Mouse (Mus musculus): ENCODE measurements at regions not wholly inside any gene's neighbourhood (a gene's known extent, or its start where the extent isn't known, plus 50 kb on each side); places are given as distances from the start of the nearest gene placed in this dataset.

- no peak overlapping the region for H3K4me2 ChIP-seq (ENCODE audit: low read length)
- no peak overlapping the region for H3K4me3 ChIP-seq (ENCODE audit: low read depth, low read length)
- no peak for ATAC-seq
- H3K27ac ChIP-seq (ENCODE audit: low read length) = no peak overlapping the region
- no peaks in the 10 kb centered on the region for H3K9me3 ChIP-seq (replicated peaks; ENCODE audit: control insufficient read depth, low read length, poor library complexity, severe bottlenecking)
- no peaks in the 10 kb centered on the region for H3K36me3 ChIP-seq (ENCODE audit: control insufficient read depth, insufficient read depth, low read length)
- no peak overlapping the region; the same call in 1 of the 2 replicates for H3K9ac ChIP-seq (ENCODE audit: low read depth, low read length)
- 80% methylated on average over 1 of the region's 1 CpGs for WGBS
- peaks cover 10% of the 10 kb centered on the region for H3K4me1 ChIP-seq (ENCODE audit: control insufficient read depth, insufficient read depth, low read length)
- 0 out of 2 replicates have a peak, but pooled peaks cover 2% of the 10 kb centered on the region for H3K27me3 ChIP-seq (ENCODE audit: control insufficient read depth, insufficient read depth, low read depth, low read length)
Observed at GRCm38 (mm10) chr12:52381968-52382325, 121.8 kb upstream of the Arhgap5 start.

- Histone ChIP-seq H3K4me1 (ENCODE audit: control insufficient read depth, insufficient read depth, low read length) (peaks cover 10% of the 10 kb centered on the region), H3K27me3 (ENCODE audit: control insufficient read depth, insufficient read depth, low read depth, low read length) (0 out of 2 replicates have a peak, but pooled peaks cover 2% of the 10 kb centered on the region), H3K4me3 (ENCODE audit: low read depth, low read length) (no peak overlapping the region), H3K27ac (ENCODE audit: low read length) (no peak overlapping the region), H3K36me3 (ENCODE audit: control insufficient read depth, insufficient read depth, low read length) (no peaks in the 10 kb centered on the region), H3K4me2 (ENCODE audit: low read length) (peak overlapping the region; percentile 11; the same call in 1 of the 2 replicates), H3K9ac (ENCODE audit: low read depth, low read length) (no peak overlapping the region), H3K9me3 (replicated peaks; ENCODE audit: control insufficient read depth, low read length, poor library complexity, severe bottlenecking) (no peaks in the 10 kb centered on the region)
- ATAC-seq = 0 out of 2 replicates have a peak, but pooled peaks have one; percentile 44
- WGBS = 14% methylated on average over 6 of the region's 7 CpGs
Observed at GRCm38 (mm10) chr12:52382832-52383580, 120.8 kb upstream of the Arhgap5 start.

DNA sequence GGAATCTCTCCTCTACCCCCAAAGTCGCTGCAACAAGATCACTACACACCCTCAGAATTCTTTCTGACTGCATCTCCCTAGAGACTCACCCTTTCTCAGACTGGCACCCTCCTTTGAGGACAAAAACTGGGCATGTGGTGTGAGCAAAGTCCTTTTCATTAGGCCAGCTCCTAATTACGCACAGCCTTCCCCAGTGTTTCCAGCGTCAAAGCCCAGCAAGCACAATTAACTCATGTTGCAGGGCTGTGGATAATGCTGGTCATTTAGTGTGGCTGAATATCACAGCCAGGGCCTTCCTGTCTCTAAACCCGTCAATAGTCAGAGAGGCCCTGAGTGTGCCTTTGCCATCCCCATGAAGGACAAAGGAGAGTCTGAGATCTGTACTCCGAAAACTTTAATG is 114.2 kb upstream of the Arhgap5 start:
- ATAC-seq = peak; percentile 49; the same call in 1 of the 2 replicates
- Histone ChIP-seq H3K4me1 (ENCODE audit: control insufficient read depth, insufficient read depth, low read length) (peaks cover 3% of the 10 kb centered on the region; the same call in 1 of the 2 replicates), H3K4me3 (ENCODE audit: low read depth, low read length) (no peak overlapping the region), H3K9ac (ENCODE audit: low read depth, low read length) (no peak overlapping the region), H3K27me3 (ENCODE audit: control insufficient read depth, insufficient read depth, low read depth, low read length) (0 out of 2 replicates have a peak, but pooled peaks cover 2% of the 10 kb centered on the region), H3K4me2 (ENCODE audit: low read length) (no peak overlapping the region), H3K9me3 (replicated peaks; ENCODE audit: control insufficient read depth, low read length, poor library complexity, severe bottlenecking) (no peaks in the 10 kb centered on the region; the same call in 1 of the 2 replicates), H3K27ac (ENCODE audit: low read length) (peak overlapping the region; percentile 29), H3K36me3 (ENCODE audit: control insufficient read depth, insufficient read depth, low read length) (no peaks in the 10 kb centered on the region)
- WGBS = 31% methylated on average over 5 of the region's 5 CpGs

GRCm38 (mm10) chr12:52390242-52390641 is 113.5 kb upstream of the Arhgap5 start:
- H3K27me3 ChIP-seq (ENCODE audit: control insufficient read depth, insufficient read depth, low read depth, low read length) = 0 out of 2 replicates have a peak, but pooled peaks cover 2% of the 10 kb centered on the region
- H3K9ac ChIP-seq (ENCODE audit: low read depth, low read length) = no peak overlapping the region
- ATAC-seq = peak; percentile 44; the same call in 1 of the 2 replicates
- H3K4me3 ChIP-seq (ENCODE audit: low read depth, low read length) = no peak overlapping the region
- H3K4me1 ChIP-seq (ENCODE audit: control insufficient read depth, insufficient read depth, low read length) = peaks cover 10% of the 10 kb centered on the region; the same call in 1 of the 2 replicates
- no peaks in the 10 kb centered on the region; the same call in 1 of the 2 replicates for H3K9me3 ChIP-seq (replicated peaks; ENCODE audit: control insufficient read depth, low read length, poor library complexity, severe bottlenecking)
- WGBS = 47% methylated on average over 4 of the region's 4 CpGs
- H3K27ac ChIP-seq (ENCODE audit: low read length) = no peak overlapping the region
- no peak overlapping the region for H3K4me2 ChIP-seq (ENCODE audit: low read length)
- no peaks in the 10 kb centered on the region for H3K36me3 ChIP-seq (ENCODE audit: control insufficient read depth, insufficient read depth, low read length)

DNA sequence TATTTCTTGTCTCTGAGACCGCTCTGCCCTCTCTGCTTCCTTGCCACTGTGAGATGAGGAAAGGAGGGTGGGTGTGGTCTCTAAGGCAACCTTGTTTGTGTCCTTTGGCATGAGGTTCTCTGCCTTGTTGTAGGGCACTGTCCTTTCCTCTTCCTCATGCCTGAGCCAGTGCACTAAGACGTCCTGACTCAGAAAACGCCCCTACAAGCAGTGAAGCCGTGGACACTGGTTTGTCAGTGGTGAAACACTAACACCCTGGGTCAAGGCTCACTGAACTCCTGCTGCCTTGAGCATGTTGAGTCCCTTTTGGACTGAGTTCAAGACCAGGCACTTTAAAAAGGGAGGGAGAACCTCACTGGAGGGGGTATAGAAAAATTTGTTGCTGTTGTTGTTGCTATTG is 111.1 kb upstream of the Arhgap5 start:
- Histone ChIP-seq H3K4me3 (ENCODE audit: low read depth, low read length) (no peak overlapping the region), H3K9ac (ENCODE audit: low read depth, low read length) (no peak overlapping the region), H3K27ac (ENCODE audit: low read length) (no peak overlapping the region), H3K36me3 (ENCODE audit: control insufficient read depth, insufficient read depth, low read length) (no peaks in the 10 kb centered on the region), H3K4me2 (ENCODE audit: low read length) (no peak overlapping the region), H3K27me3 (ENCODE audit: control insufficient read depth, insufficient read depth, low read depth, low read length) (no peaks in the 10 kb centered on the region), H3K9me3 (replicated peaks; ENCODE audit: control insufficient read depth, low read length, poor library complexity, severe bottlenecking) (no peaks in the 10 kb centered on the region; the same call in 1 of the 2 replicates), H3K4me1 (ENCODE audit: control insufficient read depth, insufficient read depth, low read length) (peaks cover 21% of the 10 kb centered on the region)
- 69% methylated on average over 4 of the region's 4 CpGs for WGBS
- ATAC-seq = no peak

GRCm38 (mm10) chr12:52393981-52394718 is 109.6 kb upstream of the Arhgap5 start:
- 0 out of 2 replicates have a peak, but pooled peaks have one; percentile 49 for ATAC-seq
- H3K9ac ChIP-seq (ENCODE audit: low read depth, low read length) = no peak overlapping the region

DNA sequence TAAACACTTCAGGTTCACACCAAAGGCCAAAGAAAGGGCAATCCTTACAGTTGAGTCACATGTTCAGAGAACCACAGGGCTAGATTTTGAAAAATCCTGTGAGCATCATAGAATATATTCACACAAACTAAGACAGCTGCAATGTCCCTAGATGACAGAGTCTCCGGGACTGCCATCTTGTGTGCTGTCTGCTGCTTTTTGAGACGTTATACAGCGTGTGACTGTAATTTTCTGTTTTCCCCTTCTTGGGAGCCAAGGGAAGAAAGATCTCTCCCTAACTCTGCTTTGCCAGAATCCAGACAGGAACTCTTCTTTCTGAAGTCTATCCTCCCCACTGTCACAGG is 109.1 kb upstream of the Arhgap5 start:
- H3K4me1 ChIP-seq (ENCODE audit: control insufficient read depth, insufficient read depth, low read length) = peaks cover 21% of the 10 kb centered on the region
- no peaks in the 10 kb centered on the region for H3K27me3 ChIP-seq (ENCODE audit: control insufficient read depth, insufficient read depth, low read depth, low read length)
- H3K4me2 ChIP-seq (ENCODE audit: low read length) = no peak overlapping the region
- no peak overlapping the region for H3K27ac ChIP-seq (ENCODE audit: low read length)
- no peaks in the 10 kb centered on the region for H3K9me3 ChIP-seq (replicated peaks; ENCODE audit: control insufficient read depth, low read length, poor library complexity, severe bottlenecking)
- H3K9ac ChIP-seq (ENCODE audit: low read depth, low read length) = 0 out of 2 replicates have a peak overlapping the region, but pooled peaks have one; percentile 21
- no peak overlapping the region for H3K4me3 ChIP-seq (ENCODE audit: low read depth, low read length)
- no peaks in the 10 kb centered on the region for H3K36me3 ChIP-seq (ENCODE audit: control insufficient read depth, insufficient read depth, low read length)
- no peak for ATAC-seq
- 75% methylated on average over 3 of the region's 3 CpGs for WGBS

More at GRCm38 (mm10) chr12:52393981-52394718, 109.6 kb upstream of the Arhgap5 start:
- H3K4me2 ChIP-seq (ENCODE audit: low read length) = no peak overlapping the region
- H3K4me3 ChIP-seq (ENCODE audit: low read depth, low read length) = no peak overlapping the region
- no peaks in the 10 kb centered on the region for H3K27me3 ChIP-seq (ENCODE audit: control insufficient read depth, insufficient read depth, low read depth, low read length)
- H3K9me3 ChIP-seq (replicated peaks; ENCODE audit: control insufficient read depth, low read length, poor library complexity, severe bottlenecking) = no peaks in the 10 kb centered on the region
- no peaks in the 10 kb centered on the region for H3K36me3 ChIP-seq (ENCODE audit: control insufficient read depth, insufficient read depth, low read length)
- H3K4me1 ChIP-seq (ENCODE audit: control insufficient read depth, insufficient read depth, low read length) = peaks cover 21% of the 10 kb centered on the region
- WGBS = 49% methylated on average over 15 of the region's 15 CpGs
- no peak overlapping the region for H3K27ac ChIP-seq (ENCODE audit: low read length)

- Histone ChIP-seq H3K36me3 (ENCODE audit: control insufficient read depth, insufficient read depth, low read length) (no peaks in the 10 kb centered on the region), H3K27ac (ENCODE audit: low read length) (no peak overlapping the region), H3K9ac (ENCODE audit: low read depth, low read length) (0 out of 2 replicates have a peak overlapping the region, but pooled peaks have one; percentile 21), H3K27me3 (ENCODE audit: control insufficient read depth, insufficient read depth, low read depth, low read length) (no peaks in the 10 kb centered on the region), H3K4me2 (ENCODE audit: low read length) (no peak overlapping the region), H3K9me3 (replicated peaks; ENCODE audit: control insufficient read depth, low read length, poor library complexity, severe bottlenecking) (no peaks in the 10 kb centered on the region), H3K4me1 (ENCODE audit: control insufficient read depth, insufficient read depth, low read length) (peaks cover 21% of the 10 kb centered on the region), H3K4me3 (ENCODE audit: low read depth, low read length) (no peak overlapping the region)
- ATAC-seq = no peak
- 39% methylated on average over 4 of the region's 4 CpGs for WGBS
Observed at GRCm38 (mm10) chr12:52395111-52395510, 108.7 kb upstream of the Arhgap5 start.
